Mouse (Mus musculus): ENCODE measurements at regions not wholly inside any gene's neighbourhood (a gene's known extent, or its start where the extent isn't known, plus 50 kb on each side); places are given as distances from the start of the nearest gene placed in this dataset.
"Not testable (repeated sequence)": the region's sequence is repeated elsewhere in the genome, so short reads cannot be mapped to it uniquely, and the experiment has no call there.

DNA sequence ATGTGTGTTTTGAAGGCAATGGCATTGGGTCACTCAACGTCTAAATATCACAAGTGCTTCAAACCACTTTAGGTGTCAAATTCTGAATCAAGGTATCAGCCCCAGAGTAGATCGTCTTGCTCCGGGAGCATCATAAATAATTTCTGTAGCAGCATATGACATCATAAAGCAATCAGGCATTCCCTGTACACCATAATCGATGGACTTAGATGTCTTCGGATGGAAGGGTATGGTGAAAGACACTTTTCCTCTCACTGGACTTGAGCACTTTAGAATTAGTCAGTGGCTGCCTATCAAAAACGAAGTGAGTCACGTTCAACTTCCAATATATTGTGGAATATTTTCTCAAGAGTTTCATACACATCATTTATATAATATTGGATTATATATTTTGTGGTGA is 77.9 kb downstream of the Gm5426 start:
- Histone ChIP-seq H3K9ac (replicated peaks; ENCODE audit: low read depth, low read length) (no peak overlapping the region), H3K36me3 (ENCODE audit: control insufficient read depth, insufficient read depth) (no peaks in the 10 kb centered on the region), H3K27me3 (replicated peaks; ENCODE audit: control insufficient read depth, insufficient read depth, low read length) (no peaks in the 10 kb centered on the region), H3K4me2 (ENCODE audit: low read length) (no peak overlapping the region), H3K27ac (ENCODE audit: low read length) (peak overlapping the region; percentile 1; the same call in 1 of the 2 replicates), H3K4me1 (replicated peaks; ENCODE audit: control insufficient read depth, insufficient read depth, low read length) (peaks cover 8% of the 10 kb centered on the region), H3K4me3 (replicated peaks; ENCODE audit: low read length) (no peak overlapping the region), H3K9me3 (ENCODE audit: control insufficient read depth, low read length) (no peaks in the 10 kb centered on the region)
- peak; percentile 37 for ATAC-seq
- WGBS, result 60% methylated on average over 7 of the region's 7 CpGs

DNA sequence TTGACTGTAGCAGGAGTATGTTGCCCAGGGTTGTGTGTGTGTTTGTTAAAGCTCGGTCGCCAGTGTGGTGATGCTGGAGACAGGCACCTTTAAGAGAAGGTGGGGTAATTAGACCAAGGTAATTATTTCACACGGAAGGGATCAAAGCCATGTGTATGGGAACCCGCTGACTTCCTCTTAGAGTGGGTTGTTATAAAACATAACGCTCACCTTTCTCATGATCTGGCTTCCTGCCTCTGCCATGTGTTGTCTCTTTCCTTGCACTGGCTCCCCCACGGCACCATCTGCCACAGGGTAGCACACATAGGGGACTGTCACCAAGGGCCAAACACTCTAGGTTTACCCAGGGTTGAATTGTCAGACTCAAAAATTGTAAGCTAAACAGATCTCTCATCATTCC is 78.5 kb downstream of the Gm5426 start:
- 52% methylated on average over 6 of the region's 6 CpGs for WGBS
- H3K27me3 ChIP-seq (replicated peaks; ENCODE audit: control insufficient read depth, insufficient read depth, low read length), result no peaks in the 10 kb centered on the region
- peaks cover 8% of the 10 kb centered on the region for H3K4me1 ChIP-seq (replicated peaks; ENCODE audit: control insufficient read depth, insufficient read depth, low read length)
- no peak overlapping the region for H3K27ac ChIP-seq (ENCODE audit: low read length)
- H3K9me3 ChIP-seq (ENCODE audit: control insufficient read depth, low read length), result no peaks in the 10 kb centered on the region
- no peak overlapping the region for H3K4me2 ChIP-seq (ENCODE audit: low read length)
- no peak overlapping the region for H3K4me3 ChIP-seq (replicated peaks; ENCODE audit: low read length)
- H3K36me3 ChIP-seq (ENCODE audit: control insufficient read depth, insufficient read depth), result no peaks in the 10 kb centered on the region
- H3K9ac ChIP-seq (replicated peaks; ENCODE audit: low read depth, low read length), result no peak overlapping the region
- ATAC-seq, result no peak

DNA sequence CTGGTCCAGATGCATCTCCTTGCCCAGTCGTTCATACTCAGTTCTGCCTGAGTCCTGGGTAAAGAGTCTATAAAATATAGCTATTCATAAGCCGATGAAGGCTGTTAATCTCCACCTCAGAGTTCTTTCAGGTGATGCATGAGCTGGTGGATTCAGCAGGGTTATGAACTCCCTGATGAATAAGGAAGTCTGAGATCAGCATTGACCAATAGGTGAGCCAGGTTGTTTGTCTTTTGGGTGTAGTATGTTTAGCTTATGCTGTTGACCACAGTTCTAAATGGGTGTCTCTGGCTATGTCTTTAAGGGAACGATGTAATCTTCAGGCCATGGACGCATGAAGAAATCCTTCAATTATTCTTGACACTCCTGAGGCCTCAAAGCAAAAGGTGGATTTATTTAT is 84.3 kb downstream of the Gm5426 start:
- H3K27ac ChIP-seq (ENCODE audit: low read length), result no peak overlapping the region
- 96% methylated on average over 4 of the region's 4 CpGs for WGBS
- no peaks in the 10 kb centered on the region for H3K9me3 ChIP-seq (ENCODE audit: control insufficient read depth, low read length)
- H3K4me2 ChIP-seq (ENCODE audit: low read length), result no peak overlapping the region
- no peak for ATAC-seq
- no peak overlapping the region for H3K4me3 ChIP-seq (replicated peaks; ENCODE audit: low read length)
- no peak overlapping the region for H3K9ac ChIP-seq (replicated peaks; ENCODE audit: low read depth, low read length)
- H3K4me1 ChIP-seq (replicated peaks; ENCODE audit: control insufficient read depth, insufficient read depth, low read length), result no peaks in the 10 kb centered on the region
- no peaks in the 10 kb centered on the region for H3K27me3 ChIP-seq (replicated peaks; ENCODE audit: control insufficient read depth, insufficient read depth, low read length)
- no peaks in the 10 kb centered on the region for H3K36me3 ChIP-seq (ENCODE audit: control insufficient read depth, insufficient read depth)

- Histone ChIP-seq H3K4me3 (replicated peaks; ENCODE audit: low read length) (no peak overlapping the region), H3K4me2 (ENCODE audit: low read length) (no peak overlapping the region), H3K9ac (replicated peaks; ENCODE audit: low read depth, low read length) (no peak overlapping the region), H3K36me3 (ENCODE audit: control insufficient read depth, insufficient read depth) (no peaks in the 10 kb centered on the region), H3K4me1 (replicated peaks; ENCODE audit: control insufficient read depth, insufficient read depth, low read length) (no peaks in the 10 kb centered on the region), H3K27me3 (replicated peaks; ENCODE audit: control insufficient read depth, insufficient read depth, low read length) (no peaks in the 10 kb centered on the region), H3K27ac (ENCODE audit: low read length) (no peak overlapping the region), H3K9me3 (ENCODE audit: control insufficient read depth, low read length) (no peaks in the 10 kb centered on the region)
- 76% methylated on average over 8 of the region's 8 CpGs for WGBS
- no peak for ATAC-seq
These were observed 94.0 kb downstream of the Gm5426 start for GRCm38 (mm10) chr10:96230391-96230790.

DNA sequence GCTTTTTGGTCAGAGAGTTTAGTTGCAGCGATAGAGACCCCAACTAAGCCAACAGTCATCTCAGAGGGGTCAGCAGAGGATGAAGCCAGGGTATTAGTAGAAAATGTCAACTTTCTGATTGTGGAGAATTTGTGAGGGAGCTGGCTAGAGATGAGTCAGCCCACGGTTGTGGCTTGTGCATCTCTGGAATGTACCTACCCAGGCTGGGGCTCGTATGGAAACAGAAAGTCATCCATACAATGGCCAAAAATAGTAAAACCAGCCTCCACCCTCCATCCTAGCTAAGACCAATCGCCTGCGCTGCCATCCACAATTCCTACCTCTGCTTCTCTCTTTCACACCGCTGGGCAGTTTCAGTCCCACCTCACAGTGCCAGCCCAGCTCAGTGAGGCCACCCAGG is 94.9 kb downstream of the Gm5426 start:
- no peak for ATAC-seq
- H3K9me3 ChIP-seq (ENCODE audit: control insufficient read depth, low read length), result no peaks in the 10 kb centered on the region
- H3K4me2 ChIP-seq (ENCODE audit: low read length), result no peak overlapping the region
- no peak overlapping the region for H3K27ac ChIP-seq (ENCODE audit: low read length)
- WGBS, result 92% methylated on average over 6 of the region's 6 CpGs
- no peak overlapping the region for H3K4me3 ChIP-seq (replicated peaks; ENCODE audit: low read length)
- H3K4me1 ChIP-seq (replicated peaks; ENCODE audit: control insufficient read depth, insufficient read depth, low read length), result no peaks in the 10 kb centered on the region
- H3K36me3 ChIP-seq (ENCODE audit: control insufficient read depth, insufficient read depth), result no peaks in the 10 kb centered on the region
- H3K27me3 ChIP-seq (replicated peaks; ENCODE audit: control insufficient read depth, insufficient read depth, low read length), result no peaks in the 10 kb centered on the region
- H3K9ac ChIP-seq (replicated peaks; ENCODE audit: low read depth, low read length), result no peak overlapping the region

- no peak overlapping the region for H3K4me2 ChIP-seq (ENCODE audit: low read length)
- no peaks in the 10 kb centered on the region for H3K27me3 ChIP-seq (replicated peaks; ENCODE audit: control insufficient read depth, insufficient read depth, low read length)
- no peak for ATAC-seq
- H3K9me3 ChIP-seq (ENCODE audit: control insufficient read depth, low read length), result no peaks in the 10 kb centered on the region
- no peak overlapping the region for H3K27ac ChIP-seq (ENCODE audit: low read length)
- WGBS, result 44% methylated on average over 1 of the region's 1 CpGs
- no peak overlapping the region for H3K4me3 ChIP-seq (replicated peaks; ENCODE audit: low read length)
- H3K36me3 ChIP-seq (ENCODE audit: control insufficient read depth, insufficient read depth), result no peaks in the 10 kb centered on the region
- no peaks in the 10 kb centered on the region for H3K4me1 ChIP-seq (replicated peaks; ENCODE audit: control insufficient read depth, insufficient read depth, low read length)
- H3K9ac ChIP-seq (replicated peaks; ENCODE audit: low read depth, low read length), result no peak overlapping the region
These were observed 96.5 kb downstream of the Gm5426 start for GRCm38 (mm10) chr10:96232889-96233288.

DNA sequence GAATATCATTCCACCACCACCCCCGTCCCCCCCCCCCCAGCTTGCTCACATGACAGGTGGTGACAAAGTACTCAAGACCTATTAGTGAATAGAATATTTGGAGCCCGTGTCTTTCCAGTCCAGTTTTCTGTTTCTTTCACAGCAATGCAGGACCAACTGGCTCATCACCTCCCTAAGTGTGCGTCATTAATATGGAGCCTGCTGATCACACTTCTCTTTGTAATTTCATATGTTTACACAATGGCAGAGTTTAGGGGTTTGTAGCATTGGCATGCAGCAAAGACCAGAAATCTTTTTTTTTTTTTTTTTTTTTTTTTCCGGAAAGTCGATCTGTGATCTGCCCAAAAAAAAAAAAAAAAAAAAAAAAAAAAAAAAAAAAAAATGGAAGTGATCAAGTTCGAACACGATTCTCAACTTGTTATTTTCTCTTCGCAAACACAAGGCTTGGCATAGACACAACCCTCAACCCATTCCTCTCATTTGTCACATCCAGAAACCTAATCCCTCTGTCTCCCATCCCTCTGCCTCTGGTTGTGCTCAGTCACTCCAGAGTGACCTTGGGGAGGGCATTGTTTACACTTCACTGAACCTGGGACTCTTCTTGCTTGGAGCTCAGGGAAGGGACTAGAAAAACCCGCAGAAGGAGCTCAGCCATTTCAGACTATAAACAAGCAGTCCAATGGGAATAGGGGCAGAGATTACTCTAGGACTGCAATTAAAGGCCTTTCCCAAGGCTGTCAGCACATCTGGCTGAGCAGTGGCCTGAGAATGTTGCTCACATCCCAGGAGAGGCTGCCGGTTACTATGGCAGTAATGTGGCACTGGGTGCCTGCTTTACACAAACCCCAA is 98.4 kb downstream of the Gm5426 start:
- H3K4me3 ChIP-seq (replicated peaks; ENCODE audit: low read length), result no peak overlapping the region
- WGBS, result 73% methylated on average over 8 of the region's 10 CpGs
- no peak overlapping the region for H3K4me2 ChIP-seq (ENCODE audit: low read length)

DNA sequence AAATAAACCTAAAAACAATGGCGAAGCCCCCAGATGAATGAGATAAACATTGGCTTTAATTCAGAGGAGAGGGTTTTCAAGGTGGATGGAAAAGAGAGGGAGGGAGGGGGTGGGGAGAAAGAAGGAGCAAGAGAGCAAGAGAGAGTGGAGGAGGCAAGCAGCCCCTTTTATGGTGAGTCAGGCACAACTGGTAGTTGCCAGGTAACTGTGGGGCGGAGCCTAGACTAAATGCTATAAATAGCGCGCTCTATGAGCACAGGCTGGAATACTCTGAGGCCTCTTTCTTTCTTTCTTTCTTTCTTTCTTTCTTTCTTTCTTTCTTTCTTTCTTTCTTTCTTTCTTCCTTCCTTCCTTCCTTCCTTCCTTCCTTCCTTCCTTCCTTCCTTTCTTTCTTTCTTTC is 99.6 kb downstream of the Gm5426 start:
- H3K4me1 ChIP-seq (replicated peaks; ENCODE audit: control insufficient read depth, insufficient read depth, low read length), result not testable (repeated sequence)

More for the DNA sequence above, 98.4 kb downstream of the Gm5426 start:
- Histone ChIP-seq H3K27ac (ENCODE audit: low read length) (no peak overlapping the region), H3K36me3 (ENCODE audit: control insufficient read depth, insufficient read depth) (no peaks in the 10 kb centered on the region), H3K9ac (replicated peaks; ENCODE audit: low read depth, low read length) (no peak overlapping the region), H3K27me3 (replicated peaks; ENCODE audit: control insufficient read depth, insufficient read depth, low read length) (no peaks in the 10 kb centered on the region), H3K9me3 (ENCODE audit: control insufficient read depth, low read length) (no peaks in the 10 kb centered on the region), H3K4me1 (replicated peaks; ENCODE audit: control insufficient read depth, insufficient read depth, low read length) (no peaks in the 10 kb centered on the region)
- no peak for ATAC-seq

GRCm38 (mm10) chr10:96236777-96237373 is 100.5 kb downstream of the Gm5426 start:
- H3K9ac ChIP-seq (replicated peaks; ENCODE audit: low read depth, low read length), result no peak overlapping the region
- ATAC-seq, result no peak
- no peaks in the 10 kb centered on the region for H3K27me3 ChIP-seq (replicated peaks; ENCODE audit: control insufficient read depth, insufficient read depth, low read length)
- H3K4me1 ChIP-seq (replicated peaks; ENCODE audit: control insufficient read depth, insufficient read depth, low read length), result no peaks in the 10 kb centered on the region
- 95% methylated on average over 6 of the region's 6 CpGs for WGBS
- H3K27ac ChIP-seq (ENCODE audit: low read length), result no peak overlapping the region
- H3K36me3 ChIP-seq (ENCODE audit: control insufficient read depth, insufficient read depth), result no peaks in the 10 kb centered on the region
- no peak overlapping the region for H3K4me2 ChIP-seq (ENCODE audit: low read length)
- no peak overlapping the region for H3K4me3 ChIP-seq (replicated peaks; ENCODE audit: low read length)
- H3K9me3 ChIP-seq (ENCODE audit: control insufficient read depth, low read length), result no peaks in the 10 kb centered on the region

More for the DNA sequence above, 99.6 kb downstream of the Gm5426 start:
- H3K27ac ChIP-seq (ENCODE audit: low read length); H3K9me3 ChIP-seq (ENCODE audit: control insufficient read depth, low read length); H3K9ac ChIP-seq (replicated peaks; ENCODE audit: low read depth, low read length); H3K36me3 ChIP-seq (ENCODE audit: control insufficient read depth, insufficient read depth); ATAC-seq; H3K27me3 ChIP-seq (replicated peaks; ENCODE audit: control insufficient read depth, insufficient read depth, low read length); H3K4me2 ChIP-seq (ENCODE audit: low read length); H3K4me3 ChIP-seq (replicated peaks; ENCODE audit: low read length): not testable (repeated sequence)
- WGBS, result 79% methylated on average over 4 of the region's 4 CpGs
